Mouse (Mus musculus): Measurements from ENCODE around the gene Rab11b.

The Rab11b gene

DNA sequence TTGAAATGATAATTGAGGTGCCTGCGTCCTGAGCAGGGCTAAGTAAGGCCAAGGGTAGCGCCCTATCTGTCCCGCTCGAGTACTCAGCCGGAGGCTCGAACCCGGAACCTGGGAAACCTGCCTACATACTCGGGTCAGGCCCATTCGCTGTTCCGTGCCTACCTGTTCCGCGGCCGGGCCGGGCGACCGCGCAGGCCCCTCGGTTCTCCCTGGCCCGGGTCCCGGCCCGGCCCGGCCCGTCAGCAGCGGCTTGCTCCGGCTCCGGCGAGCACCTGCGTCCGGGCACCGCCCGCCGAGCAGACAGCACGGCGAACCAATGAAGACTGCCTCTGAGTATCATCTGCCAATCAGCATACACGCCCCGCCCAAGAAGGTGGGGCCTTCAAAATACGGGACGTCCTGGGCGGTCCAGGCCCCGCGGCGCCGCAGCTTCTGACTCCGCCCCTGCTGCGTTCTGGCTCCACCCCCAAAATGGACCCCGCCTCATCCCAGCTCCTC, 41.9 kb downstream of the Rab11b start, which contains the start of gene March2:
Gene March2 (minus strand): TSS at position 287 of the 498 bp plus-strand sequence.
- peak; percentile 98 to 99 for DNase-seq (ENCODE audit: inconsistent age in 2 of 2, low spot score in 1 of 2)

DNA sequence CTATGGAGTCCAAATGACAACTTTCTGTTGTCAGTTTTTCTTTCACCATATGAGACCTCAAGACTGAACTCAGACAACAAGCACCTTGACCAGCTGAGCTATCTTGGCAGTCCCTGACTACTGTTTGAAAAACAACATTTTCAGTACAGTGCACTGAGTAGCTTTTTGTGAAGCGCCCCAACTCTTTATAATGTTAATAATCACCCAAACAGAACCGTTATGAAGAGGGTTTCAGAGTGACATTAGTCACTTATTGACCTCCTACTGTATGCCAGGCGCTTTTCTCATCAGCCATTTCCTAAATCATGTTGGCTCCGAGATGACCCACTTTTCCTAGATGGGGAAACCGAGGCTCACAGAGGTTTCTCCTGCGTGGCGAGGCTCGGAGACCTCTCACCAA, 42.3 kb downstream of the Rab11b start:
- DNase-seq (ENCODE audit: inconsistent age in 2 of 2, low spot score in 1 of 2) = no peak

DNA sequence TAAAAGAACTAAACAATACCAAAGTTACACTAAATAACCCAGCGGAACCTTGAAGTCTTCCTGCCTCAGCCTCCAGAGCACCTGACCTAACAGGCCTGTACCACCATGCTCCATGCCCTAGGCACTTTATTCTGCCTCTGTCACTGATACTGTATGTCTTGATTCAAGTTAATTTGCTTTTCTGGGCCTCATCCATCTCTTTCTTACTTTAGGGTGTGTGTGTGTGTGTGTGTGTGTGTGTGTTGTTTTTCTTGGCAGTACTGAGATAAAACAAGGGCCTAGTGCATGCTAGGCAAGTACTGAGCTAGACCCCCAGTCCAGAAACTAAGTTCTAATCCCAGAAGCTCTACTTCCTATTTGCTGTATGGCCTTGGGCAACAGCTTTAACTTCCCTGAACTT, 43.1 kb downstream of the Rab11b start:
- DNase-seq (ENCODE audit: inconsistent age in 2 of 2, low spot score in 1 of 2) = peak in 1 of 2 experiments; percentile 34

DNA sequence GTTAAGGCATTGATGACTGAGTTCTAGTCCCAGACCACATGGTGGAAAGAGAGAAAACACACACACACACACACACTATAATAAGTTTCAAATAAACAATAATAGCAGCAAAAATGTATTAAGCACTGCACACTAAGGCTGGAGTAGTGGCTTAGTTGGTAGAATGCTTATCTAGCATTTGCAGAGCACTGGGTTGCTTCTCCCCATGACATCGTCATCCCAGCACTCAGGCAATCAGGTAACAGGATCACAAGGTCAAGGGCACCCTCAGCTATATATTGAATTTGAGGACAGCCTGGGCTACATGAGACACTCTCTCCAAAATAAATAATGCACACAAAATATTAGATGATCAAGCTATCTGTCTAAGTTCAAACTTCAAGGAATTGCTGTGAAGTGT, 45.6 kb downstream of the Rab11b start:
- no peak for DNase-seq (ENCODE audit: inconsistent age in 2 of 2, low spot score in 1 of 2)

DNA sequence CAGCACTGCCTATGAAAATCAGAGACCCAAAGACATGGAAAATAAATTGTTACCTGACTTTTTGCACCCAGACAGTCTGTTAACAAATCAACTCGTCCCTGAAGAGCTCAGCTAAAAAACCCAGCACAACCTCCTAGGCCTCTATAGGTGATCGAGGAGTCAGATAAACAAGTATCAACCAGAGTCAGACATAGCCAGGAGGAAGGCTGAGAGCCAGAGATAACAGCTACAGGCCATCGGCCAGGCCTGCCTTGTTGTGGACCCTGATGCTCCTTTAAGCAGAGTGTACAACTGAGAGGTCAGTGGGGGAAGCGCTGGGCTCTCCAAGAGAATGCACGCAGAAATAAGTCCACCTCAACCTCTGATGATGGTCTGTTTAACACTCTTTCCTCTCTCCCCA, 47.1 kb downstream of the Rab11b start:
- DNase-seq (ENCODE audit: inconsistent age in 2 of 2, low spot score in 1 of 2) = no peak

DNA sequence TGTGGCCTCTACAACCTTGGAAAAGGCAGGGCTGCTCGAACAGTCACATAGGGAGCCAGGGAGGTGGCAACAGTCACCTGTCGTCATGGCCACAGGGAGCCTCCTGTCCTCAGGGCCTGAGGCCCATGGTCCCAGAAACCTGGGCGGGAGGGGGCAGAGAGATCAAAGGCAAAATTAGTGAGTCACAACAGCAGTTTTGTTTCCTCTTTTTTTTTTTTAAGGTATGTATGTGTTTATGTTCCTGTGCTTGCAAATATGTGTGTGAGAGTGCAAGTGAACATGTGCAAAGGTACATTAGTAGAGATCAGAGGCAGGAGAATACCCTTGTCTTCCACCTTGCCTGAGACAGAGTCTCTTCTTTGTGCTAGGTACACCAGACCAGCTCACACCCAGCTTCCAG, 50.5 kb downstream of the Rab11b start:
- DNase-seq (ENCODE audit: inconsistent age in 2 of 2, low spot score in 1 of 2) = no peak

DNA sequence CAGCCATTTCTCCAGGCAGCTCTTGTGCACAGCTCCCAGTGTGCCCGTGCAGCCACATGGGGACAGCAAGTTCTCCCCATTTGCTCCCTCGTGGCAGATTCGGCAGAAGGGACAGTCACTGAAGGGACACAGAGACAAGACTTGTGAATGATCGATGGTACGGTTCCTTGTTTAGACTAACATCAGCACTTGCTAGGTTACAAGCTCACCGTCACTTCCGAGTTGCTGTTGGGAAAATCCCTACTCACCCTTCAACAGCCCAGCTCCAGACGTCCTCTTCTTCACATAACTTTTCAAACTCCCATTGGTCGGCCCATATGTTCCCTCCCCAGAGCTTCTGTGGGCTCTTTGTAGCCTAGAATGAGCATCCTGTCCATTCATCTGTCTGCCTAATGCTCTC, 57.2 kb downstream of the Rab11b start:
- DNase-seq (ENCODE audit: inconsistent age in 2 of 2, low spot score in 1 of 2) = no peak

DNA sequence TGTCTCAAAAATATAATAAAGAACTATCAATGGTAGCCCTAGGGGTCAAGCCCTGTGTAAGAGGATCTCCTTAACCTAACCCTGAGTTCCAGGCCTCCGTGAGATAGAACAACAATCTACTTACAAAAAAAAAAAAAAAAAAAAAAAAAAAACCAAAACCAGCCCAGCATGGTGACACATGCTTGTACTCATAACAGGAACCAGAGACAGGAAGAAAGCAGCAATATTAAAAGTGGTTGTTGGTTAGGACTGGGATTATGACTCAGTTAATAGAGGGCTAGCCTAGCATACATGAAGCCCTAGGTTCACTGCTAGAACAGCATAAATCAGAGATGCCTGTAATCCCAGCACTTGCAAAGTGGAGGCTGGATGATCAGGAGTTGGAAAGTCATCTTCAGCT, 58.2 kb downstream of the Rab11b start:
- no peak for DNase-seq (ENCODE audit: inconsistent age in 2 of 2, low spot score in 1 of 2)

DNA sequence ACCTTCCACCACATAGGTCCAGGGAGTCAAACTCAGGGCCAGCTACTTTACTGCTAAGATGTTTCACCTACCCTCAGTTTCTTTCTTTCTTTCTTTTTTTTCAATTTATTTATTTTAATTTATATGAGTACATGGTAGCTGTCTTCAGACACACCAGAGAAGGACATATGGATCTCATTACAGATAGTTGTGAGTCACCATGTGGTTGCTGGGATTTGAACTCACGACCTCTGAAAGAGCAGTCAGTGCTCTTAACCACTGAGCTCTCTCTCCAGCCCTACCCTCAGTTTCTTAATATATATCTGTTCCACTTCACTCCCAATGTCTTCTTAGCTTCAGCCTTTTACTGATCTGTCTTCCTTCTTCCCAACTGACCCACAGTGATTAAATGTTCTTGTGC, 64.9 kb downstream of the Rab11b start:
- DNase-seq (ENCODE audit: inconsistent age in 2 of 2, low spot score in 1 of 2) = no peak

All from adrenal gland, adult (tissue).